Mouse (Mus musculus) heart, embryonic 11.5 days (tissue): ENCODE results near the gene Frem2. TPM values are rescaled to one million over a fixed set of nuclear protein-coding genes. Genes with fewer than 3 reads are reported as not detected.
A peak's percentile ranks its signal among the peaks of the same experiment; 100 is the strongest.

Source experiments
- ATAC-seq: fragments of 200-750 bp; cut with Nextera tagmentation; replicated peaks from 2 replicates; pipeline ENCODE4 v1.8.0; 2017; ENCODE audit warnings: moderate library complexity; ENCODE audit not compliant: insufficient number of reproducible peaks, low FRiP score, low TSS enrichment
- H3K27ac ChIP-seq: fragments of 300-500 bp; sonication (generic); 2 replicates; pipeline ENCODE4 v1.5.1; 2014; ENCODE audit warnings: mild to moderate bottlenecking, low read depth, low read length
- H3K27me3 ChIP-seq: fragments of 300-500 bp; sonication (generic); 2 replicates; pipeline ENCODE4 v1.6.1; 2014; ENCODE audit warnings: mild to moderate bottlenecking, low read length, mixed read lengths; ENCODE audit not compliant: control insufficient read depth, insufficient read depth
- H3K36me3 ChIP-seq: fragments of 300-500 bp; sonication (generic); 2 replicates; pipeline ENCODE4 v1.6.1; 2014; ENCODE audit warnings: mild to moderate bottlenecking, low read length, moderate library complexity, mixed read lengths; ENCODE audit not compliant: control insufficient read depth, insufficient read depth
- H3K4me1 ChIP-seq: fragments of 300-500 bp; sonication (generic); 2 replicates; pipeline ENCODE4 v1.6.1; 2014; ENCODE audit warnings: low read length; ENCODE audit not compliant: control insufficient read depth, insufficient read depth
- H3K4me2 ChIP-seq: fragments of 300-500 bp; sonication (generic); 2 replicates; pipeline ENCODE4 v1.6.1; 2014; ENCODE audit warnings: mild to moderate bottlenecking, moderate library complexity
- H3K4me3 ChIP-seq: fragments of 300-500 bp; sonication (generic); 2 replicates; pipeline ENCODE4 v1.5.1; 2014; ENCODE audit warnings: low read depth, low read length
- H3K9ac ChIP-seq: fragments of 300-500 bp; sonication (generic); 2 replicates; pipeline ENCODE4 v1.6.1; 2014; ENCODE audit warnings: mild to moderate bottlenecking, low read depth, low read length, moderate library complexity
- H3K9me3 ChIP-seq: fragments of 300-500 bp; sonication (generic); replicated peaks from 2 replicates; pipeline ENCODE4 v1.6.1; 2016; ENCODE audit warnings: low read length; ENCODE audit not compliant: control insufficient read depth
- WGBS: fragments of 180-500 bp; shearing (Covaris S2); extraction: QIAGEN DNeasy Blood & Tissue Kit; methylation state at CpG from one replicate; pipeline ENCODE4 v1.1.7; 2014; ENCODE audit not compliant: insufficient replicate concordance; 5-methylcytosine and 5-hydroxymethylcytosine counted together
- polyA plus RNA-seq: library from polyadenylated mRNA; unstranded; fragments of >200 nt; fragmentation: Nextera tagmentation; extraction: Ambion mirVana; gene quantifications from 2 replicates; pipeline ENCODE4 v1.2.1, GENCODE M21; 2014

The Frem2 gene
- 4.8 TPM in 2 replicates for polyA plus RNA-seq

DNA sequence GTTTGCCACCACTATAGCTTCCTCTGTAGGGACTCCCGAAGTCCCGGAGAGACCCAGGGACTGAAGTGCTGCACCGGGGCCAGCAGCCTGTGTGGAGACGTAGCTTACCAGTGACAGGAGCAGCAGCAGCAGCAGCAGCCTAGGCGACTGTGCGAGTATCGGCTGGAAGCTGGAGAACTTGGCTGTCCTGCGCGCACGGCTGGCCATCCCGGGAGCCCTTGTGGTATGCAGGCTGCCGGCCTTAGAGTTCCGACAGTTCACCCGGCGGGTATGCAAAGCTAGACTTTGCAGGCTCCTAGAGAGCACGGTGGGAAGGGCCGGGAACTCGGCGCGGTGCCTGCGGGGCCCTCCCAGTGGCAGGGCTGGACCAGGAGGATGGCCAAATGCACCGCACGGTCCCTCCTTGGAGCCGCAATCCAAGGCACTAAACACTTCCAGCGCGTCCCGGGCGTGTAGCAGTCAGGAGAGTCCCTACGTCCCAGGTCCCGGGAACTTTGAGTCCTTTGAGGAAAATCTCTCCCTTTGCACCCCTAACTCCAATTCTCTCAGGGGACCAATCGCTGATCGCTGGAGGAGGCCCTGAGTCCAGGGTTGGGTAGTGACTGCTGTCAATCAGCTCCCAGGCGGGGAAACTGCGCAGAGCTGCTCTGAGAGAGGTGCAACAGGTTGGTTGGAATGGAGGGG is at the start of gene Frem2:
TSS of gene Frem2 (minus strand) at position 478 of the 684 bp plus-strand sequence.
- H3K27me3 ChIP-seq: peaks cover 13% of the 10 kb centered on the region; the same call in 1 of the 2 replicates
- H3K36me3 ChIP-seq: no peaks in the 10 kb centered on the region; the same call in 1 of the 2 replicates
- H3K27ac ChIP-seq: peak within 1 kb of the TSS; percentile 62; the same call in 1 of the 2 replicates
- H3K9me3 ChIP-seq: 0 out of 2 replicates have a peak, but pooled peaks cover 3% of the 10 kb centered on the region
- ATAC-seq: peak; percentile 81
- peak within 1 kb of the TSS; percentile 70 for H3K9ac ChIP-seq
- H3K4me1 ChIP-seq: peaks cover 6% of the 10 kb centered on the region; the same call in 1 of the 2 replicates
- under 1% methylated on average over 34 of the region's 34 CpGs for WGBS
- peak within 1 kb of the TSS; percentile 99 for H3K4me2 ChIP-seq
- peak within 1 kb of the TSS; percentile 60 for H3K4me3 ChIP-seq

GRCm38 (mm10) chr3:53705992-53706495 is 48.9 kb upstream of the Frem2 start:
- 81% methylated on average over 6 of the region's 6 CpGs for WGBS
- Histone ChIP-seq H3K4me1 (peaks cover 5% of the 10 kb centered on the region; the same call in 1 of the 2 replicates), H3K9me3 (no peaks in the 10 kb centered on the region)

GRCm38 (mm10) chr3:53703126-53703505 is 46.0 kb upstream of the Frem2 start:
- Histone ChIP-seq H3K4me3 (no peak overlapping the region), H3K9me3 (no peaks in the 10 kb centered on the region), H3K4me2 (no peak overlapping the region), H3K27me3 (no peaks in the 10 kb centered on the region), H3K27ac (no peak overlapping the region), H3K9ac (no peak overlapping the region), H3K4me1 (peaks cover 5% of the 10 kb centered on the region; the same call in 1 of the 2 replicates), H3K36me3 (no peaks in the 10 kb centered on the region)
- WGBS: 57% methylated on average over 8 of the region's 8 CpGs
- no peak for ATAC-seq

More at GRCm38 (mm10) chr3:53705992-53706495, 48.9 kb upstream of the Frem2 start:
- H3K4me2 ChIP-seq: no peak overlapping the region
- no peak overlapping the region for H3K27ac ChIP-seq
- H3K9ac ChIP-seq: no peak overlapping the region
- no peak for ATAC-seq
- H3K27me3 ChIP-seq: no peaks in the 10 kb centered on the region
- no peak overlapping the region for H3K4me3 ChIP-seq
- H3K36me3 ChIP-seq: no peaks in the 10 kb centered on the region

DNA sequence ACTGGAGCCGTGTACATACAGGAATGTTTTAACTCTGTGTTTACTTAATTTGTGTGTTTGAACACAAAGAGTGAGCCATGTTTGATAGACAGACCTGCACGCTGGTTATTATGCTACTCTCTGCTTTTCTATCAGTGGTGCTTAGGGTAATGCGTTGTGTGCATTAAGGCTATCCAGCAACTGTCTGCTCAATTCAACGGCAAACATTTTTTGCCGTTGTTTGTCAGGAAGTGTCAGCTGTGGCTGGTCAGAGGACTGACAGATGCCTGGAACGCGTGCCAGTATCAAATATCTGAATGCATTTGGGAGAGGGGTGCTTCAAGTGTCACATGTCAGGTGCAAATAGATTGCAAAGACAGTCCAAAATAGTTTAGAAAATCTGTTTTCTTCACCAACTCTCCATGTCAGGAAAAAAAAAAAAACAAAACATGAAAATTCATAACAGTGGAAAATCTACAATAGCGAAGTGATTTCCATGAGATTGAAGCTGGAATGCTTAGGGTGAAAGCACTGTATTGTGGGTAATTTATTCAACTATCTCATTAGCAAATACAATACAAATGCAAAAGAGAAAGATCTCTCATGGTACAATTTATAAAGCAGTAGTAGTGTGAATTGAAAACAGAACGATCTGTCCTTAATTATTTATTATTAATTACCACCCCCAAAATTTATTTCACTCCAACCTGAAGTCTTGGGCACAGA is 45.4 kb upstream of the Frem2 start:
- H3K9ac ChIP-seq: no peak overlapping the region
- H3K27me3 ChIP-seq: no peaks in the 10 kb centered on the region
- peaks cover 4% of the 10 kb centered on the region; the same call in 1 of the 2 replicates for H3K4me1 ChIP-seq
- H3K9me3 ChIP-seq: no peaks in the 10 kb centered on the region
- WGBS: 45% methylated on average over 9 of the region's 9 CpGs
- no peak for ATAC-seq
- no peaks in the 10 kb centered on the region for H3K36me3 ChIP-seq
- H3K4me2 ChIP-seq: no peak overlapping the region
- no peak overlapping the region for H3K27ac ChIP-seq
- no peak overlapping the region for H3K4me3 ChIP-seq

GRCm38 (mm10) chr3:53701940-53702339 is 44.8 kb upstream of the Frem2 start:
- Histone ChIP-seq H3K27ac (no peak overlapping the region), H3K36me3 (no peaks in the 10 kb centered on the region), H3K4me1 (no peaks in the 10 kb centered on the region), H3K27me3 (no peaks in the 10 kb centered on the region), H3K9ac (no peak overlapping the region), H3K4me2 (no peak overlapping the region), H3K4me3 (no peak overlapping the region), H3K9me3 (no peaks in the 10 kb centered on the region)
- WGBS: 56% methylated on average over 1 of the region's 1 CpGs
- no peak for ATAC-seq

GRCm38 (mm10) chr3:53687776-53688175 is 30.6 kb upstream of the Frem2 start:
- Histone ChIP-seq H3K4me2 (no peak overlapping the region), H3K4me1 (no peaks in the 10 kb centered on the region), H3K4me3 (no peak overlapping the region), H3K27me3 (no peaks in the 10 kb centered on the region), H3K9ac (no peak overlapping the region), H3K9me3 (no peaks in the 10 kb centered on the region), H3K36me3 (no peaks in the 10 kb centered on the region), H3K27ac (no peak overlapping the region)
- WGBS: 64% methylated on average over 6 of the region's 6 CpGs
- ATAC-seq: no peak

GRCm38 (mm10) chr3:53682244-53682643 is 25.1 kb upstream of the Frem2 start:
- no peaks in the 10 kb centered on the region for H3K9me3 ChIP-seq
- H3K4me2 ChIP-seq: no peak overlapping the region
- H3K9ac ChIP-seq: no peak overlapping the region
- no peaks in the 10 kb centered on the region for H3K27me3 ChIP-seq
- no peak overlapping the region for H3K4me3 ChIP-seq
- H3K36me3 ChIP-seq: no peaks in the 10 kb centered on the region
- no peaks in the 10 kb centered on the region for H3K4me1 ChIP-seq
- WGBS: 65% methylated on average over 2 of the region's 2 CpGs
- H3K27ac ChIP-seq: no peak overlapping the region
- no peak for ATAC-seq

GRCm38 (mm10) chr3:53680816-53681215 is 23.7 kb upstream of the Frem2 start:
- no peaks in the 10 kb centered on the region for H3K36me3 ChIP-seq
- no peak overlapping the region for H3K9ac ChIP-seq
- no peak overlapping the region for H3K27ac ChIP-seq
- H3K4me1 ChIP-seq: no peaks in the 10 kb centered on the region
- no peak overlapping the region for H3K4me2 ChIP-seq
- 10% methylated on average over 2 of the region's 2 CpGs for WGBS
- no peak overlapping the region for H3K4me3 ChIP-seq
- H3K9me3 ChIP-seq: no peaks in the 10 kb centered on the region
- ATAC-seq: no peak
- H3K27me3 ChIP-seq: no peaks in the 10 kb centered on the region
